Mouse (Mus musculus): ENCODE measurements at regions not wholly inside any gene's neighbourhood (a gene's known extent, or its start where the extent isn't known, plus 50 kb on each side); places are given as distances from the start of the nearest gene placed in this dataset.

GRCm38 (mm10) chr12:29178168-29178895 lies 349.9 kb upstream of the Myt1l start:
- no peak overlapping the region for H3K4me3 ChIP-seq
- no peaks in the 10 kb centered on the region for H3K9me3 ChIP-seq (replicated peaks)
- 41% methylated on average over 14 of the region's 14 CpGs for WGBS (ENCODE audit: insufficient replicate concordance)
- H3K36me3 ChIP-seq, result no peaks in the 10 kb centered on the region
- H3K27me3 ChIP-seq (replicated peaks), result no peaks in the 10 kb centered on the region
- H3K9ac ChIP-seq, result no peak overlapping the region
- no peak overlapping the region for H3K4me2 ChIP-seq
- no peak for ATAC-seq
- H3K27ac ChIP-seq, result no peak overlapping the region
- no peaks in the 10 kb centered on the region for H3K4me1 ChIP-seq

GRCm38 (mm10) chr12:29179405-29179804 lies 348.8 kb upstream of the Myt1l start:
- Histone ChIP-seq H3K9me3 (replicated peaks) (no peaks in the 10 kb centered on the region), H3K4me2 (no peak overlapping the region), H3K27me3 (replicated peaks) (no peaks in the 10 kb centered on the region), H3K27ac (no peak overlapping the region), H3K36me3 (no peaks in the 10 kb centered on the region), H3K4me3 (no peak overlapping the region), H3K4me1 (no peaks in the 10 kb centered on the region), H3K9ac (no peak overlapping the region)
- WGBS (ENCODE audit: insufficient replicate concordance), result 61% methylated on average over 2 of the region's 2 CpGs
- ATAC-seq, result no peak

- no peak for ATAC-seq
- 48% methylated on average over 1 of the region's 1 CpGs for WGBS (ENCODE audit: insufficient replicate concordance)
Measured at GRCm38 (mm10) chr12:29180576-29180975, 347.6 kb upstream of the Myt1l start.

GRCm38 (mm10) chr12:29187619-29188018 lies 340.6 kb upstream of the Myt1l start:
- WGBS (ENCODE audit: insufficient replicate concordance), result 52% methylated on average over 4 of the region's 4 CpGs
- no peaks in the 10 kb centered on the region for H3K4me1 ChIP-seq
- H3K36me3 ChIP-seq, result no peaks in the 10 kb centered on the region
- H3K27ac ChIP-seq, result no peak overlapping the region
- H3K4me3 ChIP-seq, result no peak overlapping the region
- ATAC-seq, result no peak
- H3K9ac ChIP-seq, result no peak overlapping the region
- no peaks in the 10 kb centered on the region for H3K9me3 ChIP-seq (replicated peaks)
- no peaks in the 10 kb centered on the region for H3K27me3 ChIP-seq (replicated peaks)
- H3K4me2 ChIP-seq, result no peak overlapping the region

More at GRCm38 (mm10) chr12:29180576-29180975, 347.6 kb upstream of the Myt1l start:
- no peak overlapping the region for H3K4me3 ChIP-seq
- H3K4me2 ChIP-seq, result no peak overlapping the region
- no peaks in the 10 kb centered on the region for H3K36me3 ChIP-seq
- no peaks in the 10 kb centered on the region for H3K4me1 ChIP-seq
- H3K27ac ChIP-seq, result no peak overlapping the region
- H3K27me3 ChIP-seq (replicated peaks), result no peaks in the 10 kb centered on the region
- no peak overlapping the region for H3K9ac ChIP-seq
- H3K9me3 ChIP-seq (replicated peaks), result no peaks in the 10 kb centered on the region

GRCm38 (mm10) chr12:29192391-29192790 lies 335.8 kb upstream of the Myt1l start:
- Histone ChIP-seq H3K27ac (no peak overlapping the region), H3K9ac (no peak overlapping the region), H3K4me2 (no peak overlapping the region), H3K9me3 (replicated peaks) (no peaks in the 10 kb centered on the region), H3K4me1 (no peaks in the 10 kb centered on the region), H3K4me3 (no peak overlapping the region), H3K36me3 (no peaks in the 10 kb centered on the region), H3K27me3 (replicated peaks) (no peaks in the 10 kb centered on the region)
- no peak for ATAC-seq
- WGBS (ENCODE audit: insufficient replicate concordance), result 73% methylated on average over 3 of the region's 3 CpGs

- 46% methylated on average over 3 of the region's 3 CpGs for WGBS (ENCODE audit: insufficient replicate concordance)
- no peaks in the 10 kb centered on the region for H3K36me3 ChIP-seq
- H3K9ac ChIP-seq, result no peak overlapping the region
- no peak overlapping the region for H3K4me2 ChIP-seq
- H3K27me3 ChIP-seq (replicated peaks), result no peaks in the 10 kb centered on the region
- ATAC-seq, result no peak
- H3K4me3 ChIP-seq, result no peak overlapping the region
- no peaks in the 10 kb centered on the region for H3K4me1 ChIP-seq
- H3K9me3 ChIP-seq (replicated peaks), result no peaks in the 10 kb centered on the region
- no peak overlapping the region for H3K27ac ChIP-seq
Measured at GRCm38 (mm10) chr12:29211946-29212345, 316.2 kb upstream of the Myt1l start.

- WGBS (ENCODE audit: insufficient replicate concordance), result 68% methylated on average over 1 of the region's 1 CpGs
Measured at GRCm38 (mm10) chr12:29213625-29214024, 314.6 kb upstream of the Myt1l start.

GRCm38 (mm10) chr12:29222099-29222498 lies 306.1 kb upstream of the Myt1l start:
- Histone ChIP-seq H3K4me2 (no peak overlapping the region), H3K4me3 (no peak overlapping the region), H3K9me3 (replicated peaks) (no peaks in the 10 kb centered on the region), H3K4me1 (no peaks in the 10 kb centered on the region), H3K36me3 (no peaks in the 10 kb centered on the region), H3K27me3 (replicated peaks) (no peaks in the 10 kb centered on the region), H3K27ac (no peak overlapping the region), H3K9ac (no peak overlapping the region)
- ATAC-seq, result no peak
- WGBS (ENCODE audit: insufficient replicate concordance), result 69% methylated on average over 6 of the region's 6 CpGs

More at GRCm38 (mm10) chr12:29213625-29214024, 314.6 kb upstream of the Myt1l start:
- Histone ChIP-seq H3K9me3 (replicated peaks) (no peaks in the 10 kb centered on the region), H3K9ac (no peak overlapping the region), H3K27me3 (replicated peaks) (no peaks in the 10 kb centered on the region), H3K4me2 (no peak overlapping the region), H3K27ac (no peak overlapping the region), H3K36me3 (no peaks in the 10 kb centered on the region), H3K4me3 (no peak overlapping the region), H3K4me1 (no peaks in the 10 kb centered on the region)
- no peak for ATAC-seq

- Histone ChIP-seq H3K9ac (no peak overlapping the region), H3K9me3 (replicated peaks) (no peaks in the 10 kb centered on the region), H3K4me1 (no peaks in the 10 kb centered on the region), H3K4me3 (no peak overlapping the region), H3K36me3 (no peaks in the 10 kb centered on the region), H3K4me2 (no peak overlapping the region), H3K27ac (no peak overlapping the region), H3K27me3 (replicated peaks) (no peaks in the 10 kb centered on the region)
- ATAC-seq, result no peak
- WGBS (ENCODE audit: insufficient replicate concordance), result 13% methylated on average over 1 of the region's 1 CpGs
Measured at GRCm38 (mm10) chr12:29226001-29226400, 302.2 kb upstream of the Myt1l start.

GRCm38 (mm10) chr12:29232492-29233447 lies 295.4 kb upstream of the Myt1l start:
- Histone ChIP-seq H3K4me2 (no peak overlapping the region), H3K4me3 (no peak overlapping the region), H3K4me1 (no peaks in the 10 kb centered on the region), H3K9me3 (replicated peaks) (no peaks in the 10 kb centered on the region), H3K27ac (no peak overlapping the region), H3K27me3 (replicated peaks) (no peaks in the 10 kb centered on the region), H3K36me3 (no peaks in the 10 kb centered on the region), H3K9ac (no peak overlapping the region)
- WGBS (ENCODE audit: insufficient replicate concordance), result 35% methylated on average over 16 of the region's 16 CpGs
- no peak for ATAC-seq

GRCm38 (mm10) chr12:29236496-29236895 lies 291.7 kb upstream of the Myt1l start:
- ATAC-seq, result no peak
- no peak overlapping the region for H3K27ac ChIP-seq
- H3K4me2 ChIP-seq, result no peak overlapping the region
- H3K36me3 ChIP-seq, result no peaks in the 10 kb centered on the region
- no peaks in the 10 kb centered on the region for H3K27me3 ChIP-seq (replicated peaks)
- WGBS (ENCODE audit: insufficient replicate concordance), result 71% methylated on average over 2 of the region's 2 CpGs
- no peaks in the 10 kb centered on the region for H3K9me3 ChIP-seq (replicated peaks)
- no peak overlapping the region for H3K9ac ChIP-seq
- no peak overlapping the region for H3K4me3 ChIP-seq
- H3K4me1 ChIP-seq, result no peaks in the 10 kb centered on the region

- no peaks in the 10 kb centered on the region for H3K36me3 ChIP-seq
- H3K9me3 ChIP-seq (replicated peaks), result no peaks in the 10 kb centered on the region
- WGBS (ENCODE audit: insufficient replicate concordance), result 50% methylated on average over 5 of the region's 5 CpGs
- H3K4me2 ChIP-seq, result no peak overlapping the region
- H3K27ac ChIP-seq, result no peak overlapping the region
- H3K9ac ChIP-seq, result no peak overlapping the region
- no peaks in the 10 kb centered on the region for H3K4me1 ChIP-seq
- no peaks in the 10 kb centered on the region for H3K27me3 ChIP-seq (replicated peaks)
- H3K4me3 ChIP-seq, result no peak overlapping the region
- no peak for ATAC-seq
Measured at GRCm38 (mm10) chr12:29237516-29237915, 290.7 kb upstream of the Myt1l start.
